Mouse (Mus musculus): Measurements from ENCODE around the gene Cit.
A peak's percentile ranks its signal among the peaks of the same experiment; 100 is the strongest.
"Not testable (repeated sequence)": the region's sequence is repeated elsewhere in the genome, so short reads cannot be mapped to it uniquely, and the experiment has no call there.

Gene Cit

DNA sequence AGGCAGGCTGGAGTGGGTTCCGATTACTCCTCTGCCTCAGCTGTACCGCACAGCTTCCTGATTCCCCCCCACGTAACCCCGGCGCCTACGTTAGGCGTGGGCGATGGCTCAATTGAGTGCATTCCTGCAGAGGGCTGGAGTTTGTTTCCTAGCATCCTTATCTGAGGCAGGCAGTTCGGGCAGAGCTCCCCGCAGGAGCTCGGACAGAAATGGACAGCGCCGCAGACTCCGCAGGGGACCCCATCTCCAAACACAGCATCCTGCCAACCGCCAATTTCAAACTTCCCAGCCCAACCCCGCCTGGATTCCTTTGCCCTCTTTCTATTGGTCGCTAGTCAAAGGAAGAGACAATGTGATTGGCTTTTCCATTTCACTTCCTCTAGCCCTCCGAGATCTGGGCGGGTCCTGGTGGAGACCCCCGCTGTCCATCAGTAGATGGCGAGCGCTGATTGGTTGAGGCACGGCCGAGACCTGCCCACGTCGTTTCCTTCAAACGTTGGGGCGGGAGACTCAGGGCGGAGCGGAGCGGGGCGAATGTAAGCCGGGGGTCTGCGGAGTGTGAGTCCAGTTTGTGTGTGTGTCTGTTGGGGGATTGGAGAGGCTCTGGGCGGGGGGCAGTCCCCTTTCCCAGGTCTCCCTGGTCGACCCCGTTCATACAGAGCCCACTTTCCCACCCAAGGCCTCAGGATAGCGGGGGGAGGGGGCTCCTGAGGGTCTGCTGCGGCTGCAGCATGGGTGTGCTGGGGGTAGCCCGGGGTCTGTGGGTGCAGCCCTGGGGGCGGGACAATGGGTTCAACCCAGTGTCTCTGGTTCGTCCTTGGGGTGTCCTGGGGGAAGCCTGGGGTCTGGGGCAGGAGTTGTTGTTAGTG, at the start of gene Cit:
Cit (plus strand) TSS at position 513 of the 869 bp plus-strand sequence.
- DNase-seq (ENCODE audit: low read depth, low spot score), result peak; percentile 87

- DNase-seq (ENCODE audit: low read depth, low spot score), result no peak
Measured at GRCm38 (mm10) chr5:115799016-115799894, 45.8 kb upstream of the Cit start.

DNA sequence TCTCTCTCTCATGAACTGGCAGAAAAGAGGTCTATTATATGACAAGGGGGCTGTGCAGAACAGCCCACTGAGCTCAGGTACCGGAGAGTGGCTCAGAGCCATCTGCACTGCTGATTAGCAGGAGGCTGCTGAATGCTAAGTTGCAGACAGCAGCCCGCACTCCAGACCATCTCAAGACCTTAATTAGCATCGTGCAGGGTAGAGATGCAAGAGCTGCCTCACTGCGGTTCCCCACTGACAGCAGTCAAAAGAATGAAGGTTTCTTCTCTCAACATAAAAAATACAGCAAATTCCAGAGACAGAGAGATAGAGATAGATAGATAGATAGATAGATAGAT, 45.2 kb upstream of the Cit start:
- DNase-seq (ENCODE audit: low read depth, low spot score), result no peak

DNA sequence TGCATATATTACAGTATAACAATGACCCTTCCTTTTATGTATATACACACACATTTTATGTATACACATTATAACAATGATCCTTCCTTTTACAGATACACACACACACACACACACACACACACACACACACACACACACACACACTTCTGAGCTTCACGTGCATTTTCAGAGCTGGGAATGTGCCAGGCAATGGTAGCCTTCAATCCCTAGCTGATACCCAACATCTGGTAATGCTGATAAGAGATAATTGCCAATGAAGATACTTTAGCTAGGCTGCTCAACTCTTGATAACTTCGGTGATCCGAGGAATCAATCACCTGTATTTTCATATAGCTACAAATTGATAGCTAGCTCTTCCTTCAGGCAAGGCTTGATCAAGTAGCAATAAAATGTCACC, 32.8 kb upstream of the Cit start:
- DNase-seq (ENCODE audit: low read depth, low spot score), result no peak

GRCm38 (mm10) chr5:115817022-115817421, 28.1 kb upstream of the Cit start:
- no peak for DNase-seq (ENCODE audit: low read depth, low spot score)

DNA sequence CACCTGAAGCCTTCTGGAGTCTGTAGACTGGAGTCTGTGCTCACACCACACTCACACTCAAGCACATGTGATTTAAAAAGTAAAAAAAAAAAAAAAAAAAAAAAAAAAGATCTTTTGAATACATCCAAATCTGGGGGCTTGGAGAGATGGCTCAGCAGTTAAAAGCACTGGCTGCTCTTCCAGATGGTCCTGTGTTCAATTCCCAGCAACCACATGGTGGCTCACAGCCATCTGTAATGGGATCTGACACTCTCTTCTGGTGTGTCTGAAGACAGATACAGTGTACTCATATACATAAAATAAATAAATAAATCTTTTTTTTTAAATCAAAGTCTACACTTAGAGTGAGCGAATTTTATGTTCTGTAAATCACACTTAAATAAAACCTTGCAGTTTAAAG, 27.4 kb upstream of the Cit start:
- not testable (repeated sequence) for DNase-seq (ENCODE audit: low read depth, low spot score)

DNA sequence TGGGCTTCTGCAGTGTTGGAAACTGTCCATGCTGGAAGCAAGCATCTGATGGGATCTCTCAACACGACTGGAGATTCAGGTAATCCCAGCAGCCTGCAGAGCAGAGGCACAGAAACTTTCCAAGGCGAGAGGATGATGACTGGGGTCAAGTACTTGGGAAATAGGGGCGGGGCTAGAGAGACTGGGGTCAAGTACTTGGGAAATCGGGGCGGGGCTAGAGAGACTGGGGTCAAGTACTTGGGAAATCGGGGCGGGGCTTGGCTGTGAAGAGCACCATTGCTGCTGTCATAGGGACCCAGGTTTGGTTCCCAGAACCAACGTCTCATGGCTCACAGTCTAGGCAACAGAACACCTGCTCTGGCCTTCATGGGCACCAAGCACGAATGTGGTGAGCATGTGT, 25.1 kb upstream of the Cit start:
- no peak for DNase-seq (ENCODE audit: low read depth, low spot score)

DNA sequence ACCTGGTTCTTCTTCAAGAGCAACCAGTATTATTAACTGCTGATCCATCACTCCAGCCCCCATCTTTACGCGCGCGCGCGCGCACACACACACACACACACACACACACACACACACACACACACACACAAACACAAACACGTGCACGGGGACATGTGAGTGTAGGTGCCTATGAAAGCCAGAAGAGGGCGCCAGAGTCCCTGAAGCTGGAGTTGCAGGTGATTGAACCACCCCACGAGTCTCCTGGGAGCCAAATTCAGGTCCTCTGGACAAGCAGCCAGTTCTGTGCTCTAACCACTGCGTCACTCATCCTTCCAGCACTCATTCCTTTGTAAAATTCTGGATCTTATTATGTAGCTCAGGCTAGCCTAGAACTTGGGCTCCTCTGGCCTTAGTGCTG, 23.9 kb upstream of the Cit start:
- DNase-seq (ENCODE audit: low read depth, low spot score), result no peak

DNA sequence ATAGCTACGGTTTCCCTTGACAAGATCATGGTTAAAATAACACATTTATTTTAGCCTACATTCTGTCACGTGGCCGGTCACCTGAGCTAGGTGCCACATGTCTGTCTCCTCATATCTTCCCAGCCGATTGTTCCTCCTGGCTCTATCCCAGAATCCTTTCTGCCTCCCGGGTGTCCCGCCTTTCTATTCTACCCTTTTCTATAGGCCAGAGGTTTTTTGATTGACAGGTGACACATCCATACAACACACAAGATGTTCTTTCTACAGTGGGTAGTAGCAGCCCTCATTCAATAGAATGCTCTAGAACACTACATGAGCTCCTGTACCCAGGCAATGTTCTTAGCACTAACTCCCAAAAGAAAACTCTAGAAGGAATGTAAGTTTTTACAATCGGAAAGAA, 23.2 kb upstream of the Cit start:
- no peak for DNase-seq (ENCODE audit: low read depth, low spot score)

GRCm38 (mm10) chr5:115832754-115833153, 12.3 kb upstream of the Cit start:
- no peak for DNase-seq (ENCODE audit: low read depth, low spot score)

- DNase-seq (ENCODE audit: low read depth, low spot score), result not testable (repeated sequence)
Measured at GRCm38 (mm10) chr5:115833806-115834205, 11.3 kb upstream of the Cit start.

- no peak for DNase-seq (ENCODE audit: low read depth, low spot score)
Measured at GRCm38 (mm10) chr5:115835291-115835690, 9.8 kb upstream of the Cit start.

DNA sequence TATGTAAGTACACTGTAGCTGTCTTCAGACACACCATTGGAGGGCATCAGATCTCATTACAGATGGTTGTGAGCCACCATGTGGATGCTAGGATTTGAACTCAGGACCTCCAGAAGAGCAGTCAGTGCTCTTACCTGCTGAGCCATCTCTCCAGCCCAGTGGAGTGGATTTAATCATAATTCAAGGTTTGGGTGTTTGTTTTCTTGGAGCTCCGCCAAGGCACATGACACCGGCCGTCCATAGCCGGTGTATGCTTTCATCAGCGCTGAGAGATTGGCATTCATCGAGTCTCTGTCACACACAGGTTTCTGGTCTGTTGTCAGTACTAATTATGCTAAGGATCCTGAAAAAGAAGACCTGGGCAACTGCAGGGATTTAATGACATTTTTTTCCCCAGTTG, 7.0 kb upstream of the Cit start:
- DNase-seq (ENCODE audit: low read depth, low spot score), result no peak

DNA sequence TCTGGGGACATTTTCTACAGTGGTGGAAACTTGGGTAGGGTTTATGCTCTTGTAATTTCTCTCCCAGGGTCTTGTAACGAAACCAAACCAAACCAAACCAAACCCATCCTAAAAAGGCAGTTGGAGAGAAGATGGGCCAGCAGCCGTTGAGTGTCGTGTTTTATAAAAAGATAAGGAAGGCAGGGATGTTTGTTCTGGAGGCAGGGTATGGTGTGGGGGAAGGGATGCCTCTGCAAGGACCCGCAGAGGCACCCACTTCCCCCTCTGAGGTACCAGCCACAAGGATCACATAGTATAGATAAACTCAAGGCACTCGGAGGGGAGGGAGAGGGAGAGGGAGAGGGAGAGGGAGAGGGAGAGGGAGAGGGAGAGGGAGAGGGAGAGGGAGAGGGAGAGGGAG, 4.6 kb upstream of the Cit start:
- no peak for DNase-seq (ENCODE audit: low read depth, low spot score)

GRCm38 (mm10) chr5:115840946-115841775, 3.9 kb upstream of the Cit start:
- no peak for DNase-seq (ENCODE audit: low read depth, low spot score)

DNA sequence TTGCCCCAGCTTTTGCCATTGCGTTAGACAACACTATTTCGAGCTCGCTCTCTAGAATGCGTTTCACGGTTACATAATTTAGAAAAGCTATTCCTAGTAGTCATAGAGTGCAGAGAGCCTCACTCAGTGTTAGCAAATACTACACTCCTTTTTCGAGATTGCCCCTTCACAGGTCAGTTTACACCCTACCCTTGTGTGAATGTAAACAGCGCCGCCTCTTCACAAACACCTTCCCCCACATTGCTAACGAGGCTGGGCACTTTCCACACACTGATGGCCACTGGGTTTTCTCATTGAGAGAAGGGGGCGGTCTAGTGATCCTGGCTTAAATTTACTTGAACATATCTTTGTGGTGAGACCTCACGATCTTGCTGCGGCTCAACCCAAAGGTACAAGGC, 711 bp upstream of the Cit start:
- DNase-seq (ENCODE audit: low read depth, low spot score), result no peak

DNA sequence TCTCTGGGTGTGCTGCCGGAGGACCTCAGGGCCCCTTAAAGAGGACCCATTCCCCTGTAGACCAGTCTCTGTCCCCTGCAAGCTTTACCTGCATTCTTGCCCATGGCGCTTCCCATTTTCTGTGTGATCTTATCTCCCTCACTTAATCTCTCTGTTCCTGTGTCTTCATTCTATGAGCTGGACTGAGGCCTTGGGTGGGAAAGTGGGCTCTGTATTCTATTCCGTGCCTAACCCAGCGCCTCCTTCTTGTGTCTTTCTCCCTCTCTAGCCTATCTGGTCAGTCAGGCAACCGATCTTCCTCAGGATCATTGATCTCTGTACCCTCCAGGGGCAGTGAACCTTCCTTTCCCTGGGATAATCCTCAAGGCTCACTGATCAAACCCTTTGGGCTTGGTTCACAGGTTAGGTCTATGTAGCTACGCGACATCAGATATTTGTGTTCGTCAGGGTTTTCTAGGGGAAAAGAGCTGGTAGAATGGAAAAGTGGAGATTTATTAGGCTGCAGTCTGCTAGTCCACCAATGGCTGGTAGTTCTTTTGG, 627 bp downstream of the Cit start:
- DNase-seq (ENCODE audit: low read depth, low spot score), result no peak

DNA sequence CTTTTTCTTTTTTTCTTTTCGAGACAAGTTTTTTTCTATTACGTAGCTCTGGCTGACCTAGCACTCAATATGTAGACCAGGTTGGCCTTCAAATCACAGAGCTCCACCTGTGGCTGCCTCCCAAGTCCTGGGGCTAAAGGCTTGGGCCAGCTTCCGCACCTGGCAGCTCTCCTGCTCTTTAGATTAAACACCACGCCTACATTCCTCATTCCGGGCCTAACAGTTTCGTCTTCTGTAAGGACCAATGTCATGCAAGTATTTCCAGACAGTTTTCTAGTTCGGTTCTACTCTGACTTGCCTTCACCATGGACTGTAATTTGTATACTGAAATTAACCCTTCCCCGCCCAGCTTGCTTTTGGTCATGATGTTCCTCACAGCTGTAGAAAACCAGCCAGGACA, 2.1 kb downstream of the Cit start:
- no peak for DNase-seq (ENCODE audit: low read depth, low spot score)

- DNase-seq (ENCODE audit: low read depth, low spot score), result peak; percentile 64
Measured at GRCm38 (mm10) chr5:115848463-115848862, 3.4 kb downstream of the Cit start.

- DNase-seq (ENCODE audit: low read depth, low spot score), result no peak
Measured at GRCm38 (mm10) chr5:115849263-115849829, 4.3 kb downstream of the Cit start.
